Mouse (Mus musculus) myocyte (in vitro differentiated cells): ENCODE results near the gene Nanos3. TPM values are rescaled to one million over a fixed set of nuclear protein-coding genes. Genes with fewer than 3 reads are reported as not detected.

Source experiments
- H3K27me3 ChIP-seq: one replicate; pipeline ENCODE4 v1.6.1; 2011; ENCODE audit not compliant: control insufficient read depth, insufficient read depth, insufficient read length
- H3K36me3 ChIP-seq: one replicate; pipeline ENCODE4 v1.6.1; 2011; ENCODE audit not compliant: control insufficient read depth, insufficient read depth
- H3K4me2 ChIP-seq: one replicate; pipeline ENCODE4 v1.6.1; 2011; ENCODE audit warnings: low read depth, control low read depth
- H3K4me3 ChIP-seq: one replicate; pipeline ENCODE4 v1.5.1; 2011; ENCODE audit warnings: mild to moderate bottlenecking, control low read depth, moderate library complexity
- H3K79me2 ChIP-seq: one replicate; pipeline ENCODE4 v1.6.1; 2011; ENCODE audit not compliant: control insufficient read depth, insufficient read depth
- H3ac ChIP-seq: one replicate; pipeline ENCODE4 v1.6.1; 2011; ENCODE audit not compliant: control insufficient read depth, insufficient read length
- CEBPB ChIP-seq: IDR thresholded peaks from 2 replicates; pipeline ENCODE4 v1.6.1; 2011; ENCODE audit warnings: mild to moderate bottlenecking, moderate library complexity; ENCODE audit not compliant: poor library complexity, insufficient read depth, severe bottlenecking
- E2F4 ChIP-seq: IDR thresholded peaks from one replicate; pipeline ENCODE4 v1.6.1; 2011; ENCODE audit warnings: mild to moderate bottlenecking, control low read depth, moderate library complexity; ENCODE audit not compliant: insufficient read depth
- MAX ChIP-seq: IDR thresholded peaks from one replicate; pipeline ENCODE4 v1.6.1; 2011; ENCODE audit warnings: low read depth, mild to moderate bottlenecking, control low read depth
- MYOD1 ChIP-seq, 3 experiments: IDR thresholded peaks; one replicate each; pipeline ENCODE4 v1.6.1; 2011; ENCODE audit warnings: control low read depth in 2 of 3, low read depth in 2 of 3, mild to moderate bottlenecking in 2 of 3, moderate library complexity in 1 of 3; ENCODE audit not compliant: insufficient read length in 2 of 3, control insufficient read depth in 1 of 3
- MYOG ChIP-seq, 3 experiments: IDR thresholded peaks; one replicate each; pipeline ENCODE4 v1.6.1; 2011; ENCODE audit warnings: control low read depth in 2 of 3, low read depth in 2 of 3, mild to moderate bottlenecking in 2 of 3; ENCODE audit not compliant: insufficient read length in 2 of 3, control insufficient read depth in 1 of 3, insufficient read depth in 1 of 3
- POLR2A ChIP-seq: IDR thresholded peaks from one replicate; pipeline ENCODE4 v1.6.1; 2011; ENCODE audit warnings: low read depth, mild to moderate bottlenecking, control low read depth, moderate library complexity; ENCODE audit not compliant: insufficient read length
- POLR2AphosphoS2 ChIP-seq: IDR thresholded peaks from one replicate; pipeline ENCODE4 v1.6.1; 2011; ENCODE audit warnings: low read depth, control low read depth; ENCODE audit not compliant: insufficient read length
- REST ChIP-seq: IDR thresholded peaks from one replicate; pipeline ENCODE4 v1.6.1; 2011; ENCODE audit warnings: mild to moderate bottlenecking, control low read depth, moderate library complexity; ENCODE audit not compliant: insufficient read depth, insufficient read length
- SRF ChIP-seq: IDR thresholded peaks from one replicate; pipeline ENCODE4 v1.6.1; 2011; ENCODE audit warnings: low read depth; ENCODE audit not compliant: control insufficient read depth, insufficient read length
- TCF12 ChIP-seq: IDR thresholded peaks from one replicate; pipeline ENCODE4 v1.6.1; 2011; ENCODE audit warnings: mild to moderate bottlenecking, control low read depth; ENCODE audit not compliant: poor library complexity, insufficient read depth, severe bottlenecking
- TCF3 ChIP-seq: IDR thresholded peaks from one replicate; pipeline ENCODE4 v1.6.1; 2011; ENCODE audit warnings: low read depth, control low read depth; ENCODE audit not compliant: insufficient read length
- USF1 ChIP-seq: IDR thresholded peaks from one replicate; pipeline ENCODE4 v1.6.1; 2011; ENCODE audit warnings: low read depth, mild to moderate bottlenecking, control low read depth, moderate library complexity
- polyA plus RNA-seq: library from polyadenylated mRNA; unstranded; fragments of >200 nt; fragmentation: generic; extraction: Trizol; gene quantifications from one replicate; pipeline ENCODE4 v1.2.1, GENCODE M21; 2012; ENCODE audit warnings: missing spikeins

Nanos3 gene
- polyA plus RNA-seq, 1 experiment, result 1.2 TPM

DNA sequence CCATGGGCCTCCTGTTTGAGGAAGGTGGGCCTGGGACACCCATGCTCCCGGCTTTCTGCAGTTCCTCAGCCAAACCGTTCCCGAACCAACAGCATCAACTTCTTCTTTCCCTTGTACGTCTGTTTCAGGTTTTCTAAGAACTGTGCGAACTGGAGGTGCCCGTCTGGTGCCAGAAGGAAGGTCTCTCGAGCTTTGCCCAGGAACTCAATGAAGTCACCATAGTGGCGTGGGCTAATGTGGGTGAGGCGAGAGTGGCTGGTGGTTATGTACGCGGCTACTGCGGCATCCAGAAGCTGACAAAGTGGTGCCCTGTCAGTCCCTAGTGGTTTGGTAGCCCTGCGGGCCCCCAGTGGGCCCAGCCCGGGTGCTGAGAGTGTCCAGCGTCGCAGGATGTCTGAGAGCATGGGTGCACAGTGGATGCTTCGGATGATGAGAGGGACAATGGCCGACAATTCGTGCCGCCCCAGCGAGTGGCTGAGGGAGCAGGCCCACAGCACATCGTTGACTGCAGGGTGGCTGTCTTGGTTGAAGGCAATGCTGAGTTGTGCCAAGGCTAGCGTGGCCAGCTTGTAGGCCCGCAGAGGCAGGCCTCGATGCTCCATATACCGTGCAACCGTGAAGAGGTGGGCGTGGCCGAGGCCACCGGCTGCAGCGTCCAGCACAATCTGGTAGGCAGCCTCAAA, 27.0 kb upstream of the Nanos3 start:
- no peak overlapping the region for H3K4me2 ChIP-seq
- H3K79me2 ChIP-seq, result peaks cover 15% of the 10 kb centered on the region
- peaks cover 19% of the 10 kb centered on the region for H3K36me3 ChIP-seq
- H3K27me3 ChIP-seq, result no peaks in the 10 kb centered on the region
- no peak for TF ChIP-seq TCF3
- peak; percentile 44 for TF ChIP-seq POLR2A
- no peak for TF ChIP-seq MYOG (IDR thresholded peaks at IDR 0.05; ENCODE audit: control insufficient read depth in 1 of 3, insufficient read depth in 1 of 3, insufficient read length in 2 of 3, low read depth in 2 of 3)
- no peak for TF ChIP-seq REST
- no peak for TF ChIP-seq USF1
- peak; percentile 87 for TF ChIP-seq POLR2AphosphoS2
- no peak for TF ChIP-seq MYOD1 (IDR thresholded peaks at IDR 0.05; ENCODE audit: control insufficient read depth in 1 of 3, insufficient read length in 2 of 3, low read depth in 2 of 3)
- no peak overlapping the region for H3ac ChIP-seq
- no peak overlapping the region for H3K4me3 ChIP-seq

DNA sequence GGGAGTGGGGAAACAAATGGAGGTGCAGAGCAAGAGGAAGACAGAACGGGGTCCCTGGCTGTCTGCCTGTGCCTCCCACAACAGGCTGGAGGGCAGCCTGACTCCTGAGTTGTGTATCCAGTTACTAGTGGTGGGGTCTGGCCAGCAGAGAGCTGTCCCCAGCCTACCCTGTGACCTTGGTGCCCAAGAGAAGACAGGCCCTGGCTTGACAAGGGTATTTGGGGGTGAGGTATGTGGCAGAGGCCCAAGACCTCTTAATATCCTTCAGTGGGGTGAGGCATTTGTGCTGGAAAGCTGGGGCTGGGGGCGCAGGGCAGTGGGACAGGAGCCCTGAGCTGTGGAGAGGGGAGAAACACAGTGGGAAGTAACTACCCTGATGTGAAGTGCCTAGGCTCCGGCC, 26.2 kb upstream of the Nanos3 start:
- Histone ChIP-seq H3K27me3 (no peaks in the 10 kb centered on the region), H3ac (no peak overlapping the region), H3K79me2 (peaks cover 23% of the 10 kb centered on the region), H3K4me2 (no peak overlapping the region), H3K36me3 (peaks cover 25% of the 10 kb centered on the region), H3K4me3 (no peak overlapping the region)
- TF ChIP-seq MAX (no peak), POLR2AphosphoS2 (peak; percentile 97), USF1 (no peak), REST (no peak), CEBPB (no peak), MYOD1 (IDR thresholded peaks at IDR 0.05; ENCODE audit: control insufficient read depth in 1 of 3, insufficient read length in 2 of 3, low read depth in 2 of 3) (no peak), TCF3 (no peak), TCF12 (no peak), POLR2A (peak; percentile 39), SRF (no peak)

DNA sequence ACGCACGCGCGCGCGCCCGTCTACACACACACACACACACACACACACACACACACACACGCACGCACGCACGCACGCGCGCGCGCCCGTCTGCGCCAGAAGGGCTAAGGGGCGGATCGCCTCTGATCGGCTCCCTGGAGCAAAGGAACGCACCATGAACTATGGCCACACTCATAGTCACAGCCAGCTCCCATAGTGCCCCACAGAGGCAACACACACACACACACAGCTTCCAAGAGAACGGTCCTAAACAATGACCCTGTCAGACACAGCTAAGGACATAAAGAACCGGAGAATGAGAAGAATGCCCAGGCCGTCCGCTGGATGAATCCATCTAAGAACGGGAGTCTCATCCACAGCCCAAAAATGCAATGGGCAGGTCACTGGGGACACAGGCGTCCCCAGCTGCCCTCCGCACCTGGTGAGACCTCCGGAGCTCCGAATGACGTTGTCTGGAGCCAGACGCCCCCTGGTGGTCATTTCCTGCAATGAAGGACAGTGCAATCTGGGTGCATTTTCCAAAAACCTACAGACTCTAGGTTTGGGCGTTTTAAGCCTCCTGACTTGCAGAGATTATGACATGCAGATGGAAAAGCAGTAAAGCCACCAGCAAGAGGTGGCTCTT, 25.3 kb upstream of the Nanos3 start:
- H3K79me2 ChIP-seq, result peaks cover 32% of the 10 kb centered on the region
- no peak overlapping the region for H3K4me3 ChIP-seq
- peaks cover 34% of the 10 kb centered on the region for H3K36me3 ChIP-seq
- no peaks in the 10 kb centered on the region for H3K27me3 ChIP-seq
- H3K4me2 ChIP-seq, result no peak overlapping the region
- H3ac ChIP-seq, result no peak overlapping the region
- no peak for TF ChIP-seq USF1
- TF ChIP-seq POLR2AphosphoS2, result peak; percentile 76
- no peak for TF ChIP-seq E2F4
- TF ChIP-seq MYOD1 (IDR thresholded peaks at IDR 0.05; ENCODE audit: control insufficient read depth in 1 of 3, insufficient read length in 2 of 3, low read depth in 2 of 3), result peak in 2 of 3 experiments; percentile 56 to 75
- no peak for TF ChIP-seq TCF3
- TF ChIP-seq SRF, result no peak
- no peak for TF ChIP-seq TCF12
- no peak for TF ChIP-seq MAX
- no peak for TF ChIP-seq CEBPB
- peak; percentile 18 for TF ChIP-seq POLR2A
- TF ChIP-seq MYOG (IDR thresholded peaks at IDR 0.05; ENCODE audit: control insufficient read depth in 1 of 3, insufficient read depth in 1 of 3, insufficient read length in 2 of 3, low read depth in 2 of 3), result peak in 2 of 3 experiments; percentile 33 to 84
- no peak for TF ChIP-seq REST

DNA sequence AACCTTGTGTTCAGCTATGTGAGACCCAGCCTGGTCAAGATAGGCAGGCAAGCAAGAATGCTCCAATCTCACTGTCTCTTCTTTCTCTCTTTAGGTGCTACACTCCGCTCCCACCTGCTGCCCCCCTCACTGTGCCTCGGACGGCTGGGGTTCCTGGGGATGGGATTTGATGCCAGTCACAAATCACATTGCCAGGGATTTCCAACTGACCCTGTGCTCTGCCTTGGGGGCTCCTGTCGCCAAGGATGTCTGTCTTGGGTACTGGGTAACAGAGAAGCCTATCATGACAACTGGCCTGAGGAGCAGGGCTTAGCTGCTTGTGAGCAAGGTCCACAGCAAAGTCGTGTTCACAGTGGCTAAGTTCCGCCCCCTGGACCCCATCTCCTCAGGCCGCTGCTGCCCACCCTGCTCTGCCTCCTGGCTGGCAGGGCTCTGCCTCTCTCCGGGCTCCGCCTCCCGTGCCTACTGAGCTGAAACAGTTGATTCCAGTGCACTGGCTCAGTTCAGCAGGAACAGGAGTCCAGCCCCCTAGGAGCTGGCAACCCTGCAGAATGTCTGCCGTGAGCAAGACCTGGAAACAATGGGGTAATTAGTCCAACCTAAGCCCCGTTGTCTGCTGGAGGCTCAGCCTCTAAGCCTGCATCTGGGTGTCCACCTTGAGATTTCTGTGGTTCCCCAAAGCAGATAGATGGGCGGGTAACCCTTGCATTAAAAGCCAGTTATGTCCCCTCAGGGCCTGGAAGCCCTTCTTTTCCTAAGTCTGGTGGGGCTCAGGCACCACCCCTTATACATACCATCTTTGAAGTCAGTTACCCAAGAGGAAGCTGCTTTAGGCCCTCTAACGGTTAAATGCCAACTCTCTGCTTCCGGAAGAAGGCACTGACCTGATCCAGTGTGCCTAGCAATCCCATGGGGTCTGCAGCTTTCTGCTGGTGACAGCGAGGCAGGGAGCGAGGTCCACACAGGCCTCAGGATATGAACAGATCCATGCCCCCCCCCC, 23.7 kb upstream of the Nanos3 start:
- Histone ChIP-seq H3K79me2 (peaks cover 48% of the 10 kb centered on the region), H3K36me3 (peaks cover 34% of the 10 kb centered on the region), H3K4me3 (no peak overlapping the region), H3K4me2 (no peak overlapping the region), H3ac (no peak overlapping the region), H3K27me3 (no peaks in the 10 kb centered on the region)
- TF ChIP-seq TCF12 (no peak), POLR2AphosphoS2 (peak; percentile 64), POLR2A (peak; percentile 47), CEBPB (no peak)
